Mouse (Mus musculus) midbrain, embryonic 10.5 days (tissue): ENCODE measurements around the gene Etnk1. TPM values are rescaled to one million over a fixed set of nuclear protein-coding genes. Genes with fewer than 3 reads are reported as not detected.
A peak's percentile ranks its signal among the peaks of the same experiment; 100 is the strongest.
"Not testable (repeated sequence)": the region's sequence is repeated elsewhere in the genome, so short reads cannot be mapped to it uniquely, and the experiment has no call there.

Source experiments
- DNase-seq: peaks from one replicate; pipeline ENCODE4 v3.0.0-alpha.2; 2017; ENCODE audit warnings: low spot score
- H3K27ac ChIP-seq: fragments of 300-500 bp; sonication (generic); replicated peaks from 2 replicates; pipeline ENCODE4 v1.5.1; 2016; ENCODE audit warnings: mild to moderate bottlenecking
- H3K27me3 ChIP-seq: fragments of 300-500 bp; sonication (generic); 2 replicates; pipeline ENCODE4 v1.6.1; 2016; ENCODE audit warnings: low read depth, mild to moderate bottlenecking; ENCODE audit not compliant: poor library complexity, severe bottlenecking
- H3K36me3 ChIP-seq: fragments of 300-500 bp; sonication (generic); 2 replicates; pipeline ENCODE4 v1.6.1; 2016; ENCODE audit warnings: mild to moderate bottlenecking, moderate library complexity
- H3K4me1 ChIP-seq: fragments of 300-500 bp; sonication (generic); 2 replicates; pipeline ENCODE4 v1.6.1; 2016
- H3K4me3 ChIP-seq: fragments of 300-500 bp; sonication (generic); 2 replicates; pipeline ENCODE4 v1.5.1; 2016; ENCODE audit warnings: mild to moderate bottlenecking, moderate library complexity
- H3K9me3 ChIP-seq: fragments of 300-500 bp; sonication (generic); replicated peaks from 2 replicates; pipeline ENCODE4 v1.6.1; 2016; ENCODE audit warnings: mild to moderate bottlenecking
- WGBS: fragments of 180-500 bp; shearing (Covaris S2); methylation state at CpG from one replicate; pipeline ENCODE4 v1.1.7; 2016; 5-methylcytosine and 5-hydroxymethylcytosine counted together
- polyA plus RNA-seq: library from polyadenylated mRNA; unstranded; fragments of >200 nt; fragmentation: Nextera tagmentation; extraction: Ambion mirVana; gene quantifications from 2 replicates; pipeline ENCODE4 v1.2.1, GENCODE M21; 2016

Etnk1 gene
- polyA plus RNA-seq, 1 experiment from 2014 or later: 21.0 TPM

DNA sequence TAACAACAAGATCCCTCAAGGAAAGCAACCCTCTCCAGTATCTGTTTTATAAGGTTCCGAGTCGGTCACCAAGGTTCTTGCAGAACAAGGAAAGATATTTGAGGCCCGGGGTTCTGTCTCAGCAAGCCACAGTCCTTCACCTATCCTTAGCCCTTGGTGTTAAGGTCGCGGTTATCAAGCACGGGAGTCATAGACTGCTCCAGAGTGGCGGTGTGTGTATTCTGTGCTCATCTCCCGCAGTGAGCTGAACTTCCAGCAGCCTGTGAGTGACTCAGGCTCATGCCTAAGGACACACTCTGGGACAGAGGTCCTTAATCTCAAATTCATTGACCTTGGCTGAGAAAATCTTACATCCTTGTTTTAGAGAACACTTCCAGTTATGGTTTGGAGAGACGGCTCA, 26.1 kb upstream of the Etnk1 start:
- WGBS: 87% methylated on average over 9 of the region's 9 CpGs
- peaks cover 8% of the 10 kb centered on the region for H3K4me1 ChIP-seq
- no peak for DNase-seq

DNA sequence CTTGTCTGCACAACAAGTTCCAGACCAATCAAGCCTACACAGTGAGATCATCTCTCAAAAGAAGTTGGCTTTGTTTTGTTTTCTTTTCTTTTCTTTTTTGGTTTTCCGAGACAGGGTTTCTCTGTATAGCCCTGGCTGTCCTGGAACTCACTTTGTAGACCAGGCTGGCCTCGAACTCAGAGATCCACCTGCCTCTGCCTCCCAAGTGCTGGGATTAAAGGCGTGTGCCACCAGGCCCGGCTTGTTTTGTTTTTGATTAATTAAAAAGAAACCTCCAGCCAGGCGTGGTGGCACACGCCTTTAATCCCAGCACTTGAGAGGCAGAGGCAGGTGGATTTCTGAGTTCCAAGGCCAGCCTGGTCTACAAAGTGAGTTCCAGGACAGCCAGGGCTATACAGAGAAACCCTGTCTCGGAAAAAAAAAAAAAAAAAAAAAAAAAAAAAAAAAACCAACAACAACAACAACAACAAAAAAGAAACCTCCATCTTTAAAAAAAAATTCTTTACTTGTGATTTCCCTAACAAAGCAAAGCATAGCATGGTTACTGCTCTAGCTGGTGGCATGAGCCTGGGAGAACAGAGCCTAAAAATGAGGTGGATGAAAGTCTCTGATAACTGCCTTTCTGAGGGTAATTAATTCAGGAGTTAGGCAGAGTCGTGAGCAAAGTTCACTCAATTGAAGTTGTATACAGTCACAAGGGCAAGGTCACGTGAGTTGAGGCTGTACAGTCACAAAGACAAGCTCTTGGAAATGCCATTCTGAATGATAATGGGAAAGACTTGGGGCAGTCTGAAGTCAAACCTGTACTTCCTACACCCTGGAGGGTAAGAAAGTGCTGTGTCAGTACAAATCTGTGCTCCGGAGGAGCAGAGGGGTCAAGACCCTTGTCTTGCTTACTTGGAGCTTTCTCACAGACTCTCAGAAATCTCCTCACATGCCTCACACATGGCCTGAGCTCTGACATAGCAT, 25.1 kb upstream of the Etnk1 start:
- not testable (repeated sequence) for H3K36me3 ChIP-seq, H3K4me1 ChIP-seq, H3K27ac ChIP-seq, H3K27me3 ChIP-seq, H3K4me3 ChIP-seq, DNase-seq, H3K9me3 ChIP-seq
- WGBS: 81% methylated on average over 10 of the region's 10 CpGs

More for the DNA sequence above, 26.1 kb upstream of the Etnk1 start:
- Histone ChIP-seq H3K27me3 (peaks cover 4% of the 10 kb centered on the region; the same call in 1 of the 2 replicates), H3K36me3 (no peaks in the 10 kb centered on the region), H3K9me3 (no peaks in the 10 kb centered on the region), H3K4me3 (no peak overlapping the region), H3K27ac (no peak overlapping the region)

GRCm38 (mm10) chr6:143142861-143143260, 24.2 kb upstream of the Etnk1 start:
- DNase-seq: no peak
- 97% methylated on average over 4 of the region's 4 CpGs for WGBS
- Histone ChIP-seq H3K36me3 (no peaks in the 10 kb centered on the region), H3K27ac (no peak overlapping the region), H3K4me3 (no peak overlapping the region), H3K4me1 (peaks cover 8% of the 10 kb centered on the region), H3K27me3 (peaks cover 4% of the 10 kb centered on the region; the same call in 1 of the 2 replicates), H3K9me3 (no peaks in the 10 kb centered on the region)

DNA sequence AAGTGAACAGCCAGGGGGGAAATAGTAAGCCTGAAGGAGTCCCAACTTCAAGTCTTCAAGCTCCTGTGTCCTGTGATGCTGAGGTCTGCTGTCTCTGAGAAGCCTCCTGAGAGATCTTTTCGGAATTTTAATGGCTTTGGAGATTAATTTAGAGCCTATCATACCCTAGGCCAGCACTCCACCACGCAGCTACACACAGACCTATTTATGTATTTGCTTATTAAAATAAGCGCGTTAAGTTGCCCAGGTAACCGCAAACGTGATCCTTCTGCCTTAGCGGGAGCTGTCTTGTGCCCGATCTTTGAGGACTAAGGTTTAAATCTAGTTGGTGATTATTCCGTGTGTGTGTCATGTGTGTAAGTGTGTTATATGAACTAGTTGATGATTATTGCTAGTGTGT, 23.7 kb upstream of the Etnk1 start:
- no peak for DNase-seq
- no peak overlapping the region for H3K27ac ChIP-seq
- peaks cover 4% of the 10 kb centered on the region; the same call in 1 of the 2 replicates for H3K27me3 ChIP-seq
- 0 out of 2 replicates have a peak overlapping the region, but pooled peaks have one; percentile 53 for H3K4me3 ChIP-seq
- no peaks in the 10 kb centered on the region for H3K9me3 ChIP-seq
- peaks cover 8% of the 10 kb centered on the region for H3K4me1 ChIP-seq
- no peaks in the 10 kb centered on the region for H3K36me3 ChIP-seq
- 82% methylated on average over 9 of the region's 9 CpGs for WGBS

DNA sequence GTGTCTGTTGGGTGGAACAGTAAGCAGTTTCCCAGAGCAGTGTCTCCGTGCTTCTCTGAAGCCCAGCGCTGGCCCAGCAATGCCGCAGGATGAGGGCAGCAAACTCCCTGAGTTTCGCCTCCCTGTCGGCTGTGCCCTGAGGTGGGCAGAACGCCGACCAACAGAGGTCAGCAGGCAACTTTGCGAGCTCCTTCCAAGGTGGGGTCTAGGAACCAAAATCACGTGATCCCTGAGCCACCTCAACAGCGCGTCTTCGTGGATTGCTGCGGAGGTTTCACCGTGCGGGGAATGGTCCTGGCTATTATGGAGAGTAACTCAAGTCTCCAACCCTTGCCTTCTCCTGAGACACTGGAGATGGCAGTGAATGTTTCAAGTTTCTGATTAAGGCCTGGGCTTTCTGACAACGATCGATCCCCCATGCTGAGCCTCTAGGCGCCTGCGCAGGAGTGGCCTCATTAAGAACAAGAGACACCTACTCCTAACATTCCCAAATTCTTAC, 23.2 kb upstream of the Etnk1 start:
- Histone ChIP-seq H3K4me1 (peaks cover 8% of the 10 kb centered on the region), H3K27ac (peak overlapping the region; percentile 63), H3K27me3 (peaks cover 4% of the 10 kb centered on the region; the same call in 1 of the 2 replicates), H3K36me3 (no peaks in the 10 kb centered on the region), H3K4me3 (peak overlapping the region; percentile 53), H3K9me3 (no peaks in the 10 kb centered on the region)
- 25% methylated on average over 19 of the region's 19 CpGs for WGBS
- DNase-seq: peak; percentile 28

- Histone ChIP-seq H3K27ac (no peak overlapping the region), H3K36me3 (no peaks in the 10 kb centered on the region), H3K4me1 (peaks cover 8% of the 10 kb centered on the region), H3K27me3 (peaks cover 4% of the 10 kb centered on the region; the same call in 1 of the 2 replicates), H3K9me3 (no peaks in the 10 kb centered on the region), H3K4me3 (no peak overlapping the region)
- 88% methylated on average over 2 of the region's 2 CpGs for WGBS
- no peak for DNase-seq
Measured at GRCm38 (mm10) chr6:143144556-143144955, 22.5 kb upstream of the Etnk1 start.

GRCm38 (mm10) chr6:143145051-143145450, 22.0 kb upstream of the Etnk1 start:
- WGBS: 75% methylated on average over 7 of the region's 7 CpGs
- H3K36me3 ChIP-seq: no peaks in the 10 kb centered on the region
- peaks cover 8% of the 10 kb centered on the region for H3K4me1 ChIP-seq
- peaks cover 4% of the 10 kb centered on the region; the same call in 1 of the 2 replicates for H3K27me3 ChIP-seq
- H3K4me3 ChIP-seq: no peak overlapping the region
- H3K9me3 ChIP-seq: no peaks in the 10 kb centered on the region
- DNase-seq: no peak
- no peak overlapping the region for H3K27ac ChIP-seq

DNA sequence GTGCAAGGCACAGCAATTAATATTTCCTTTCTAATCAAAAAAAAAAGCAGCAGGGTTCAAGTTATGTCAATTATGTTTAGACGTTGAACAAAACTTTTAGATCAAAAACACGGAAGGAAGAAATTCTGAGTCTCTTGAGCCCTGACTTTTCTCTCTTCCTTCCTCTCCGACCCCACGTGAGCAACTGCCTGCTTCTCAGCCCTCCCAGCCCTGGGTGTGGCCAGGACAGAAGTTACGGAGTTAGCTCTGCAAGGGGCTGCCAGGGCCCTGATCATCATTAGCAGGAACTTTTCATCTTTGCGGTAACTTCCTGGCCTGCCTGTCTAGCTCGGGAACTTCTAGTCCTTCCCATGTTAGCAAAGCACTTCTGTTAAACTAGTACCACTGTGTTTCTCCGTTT, 20.3 kb upstream of the Etnk1 start:
- H3K9me3 ChIP-seq: no peaks in the 10 kb centered on the region
- 68% methylated on average over 8 of the region's 8 CpGs for WGBS
- H3K27ac ChIP-seq: no peak overlapping the region
- H3K27me3 ChIP-seq: peaks cover 4% of the 10 kb centered on the region; the same call in 1 of the 2 replicates
- DNase-seq: no peak
- no peaks in the 10 kb centered on the region for H3K36me3 ChIP-seq
- H3K4me1 ChIP-seq: peaks cover 8% of the 10 kb centered on the region
- no peak overlapping the region for H3K4me3 ChIP-seq

DNA sequence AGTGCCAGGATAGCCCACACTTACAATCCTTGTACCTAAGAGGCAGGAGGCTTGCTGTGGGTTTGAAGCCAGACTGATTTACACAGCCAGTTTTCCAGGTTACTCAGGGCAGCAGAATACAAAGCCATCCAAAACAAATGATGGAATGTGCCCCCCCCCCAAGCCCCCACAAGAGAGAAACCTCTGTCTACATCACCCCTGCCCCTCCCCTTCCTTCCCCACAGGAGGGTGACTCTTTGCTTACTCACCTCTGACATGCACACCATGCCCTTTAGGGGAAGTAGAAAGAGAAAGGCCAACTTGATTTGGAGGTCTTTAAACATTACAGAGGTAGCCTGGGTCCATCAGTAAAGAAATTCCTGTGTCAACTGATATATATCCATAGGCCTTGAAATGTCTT, 18.2 kb upstream of the Etnk1 start:
- DNase-seq: no peak

DNA sequence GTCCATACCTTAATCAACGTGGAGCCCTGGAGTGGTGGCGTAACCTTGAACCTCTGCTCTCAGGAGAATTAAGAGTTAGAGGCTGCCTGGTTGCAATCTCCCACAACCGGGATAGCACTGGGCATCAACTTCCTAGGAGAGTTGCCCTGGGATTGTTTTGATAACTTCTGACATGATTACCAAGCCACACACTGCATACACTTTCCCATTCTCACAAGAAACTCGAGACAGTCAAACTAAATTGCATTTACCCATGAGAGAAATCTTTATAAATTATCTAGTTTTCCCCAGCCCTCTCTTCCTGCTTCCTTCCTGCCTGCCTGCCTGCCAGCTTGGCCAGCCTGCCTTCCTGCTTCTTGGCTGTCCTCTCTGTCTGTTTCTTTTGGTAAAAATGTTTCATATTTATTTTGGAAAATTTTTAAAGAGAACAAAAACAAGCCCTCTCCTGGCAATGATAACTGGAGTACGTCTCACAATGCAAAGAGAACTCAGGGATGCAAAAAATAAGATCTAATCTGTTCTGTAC, 17.2 kb upstream of the Etnk1 start:
- Histone ChIP-seq H3K27ac (no peak overlapping the region), H3K27me3 (no peaks in the 10 kb centered on the region; the same call in 1 of the 2 replicates), H3K4me1 (peaks cover 7% of the 10 kb centered on the region), H3K9me3 (no peaks in the 10 kb centered on the region), H3K36me3 (no peaks in the 10 kb centered on the region), H3K4me3 (no peak overlapping the region)
- no peak for DNase-seq
- 72% methylated on average over 5 of the region's 5 CpGs for WGBS

More for the DNA sequence above, 18.2 kb upstream of the Etnk1 start:
- no peak overlapping the region for H3K27ac ChIP-seq
- no peaks in the 10 kb centered on the region for H3K9me3 ChIP-seq
- no peak overlapping the region for H3K4me3 ChIP-seq
- no peaks in the 10 kb centered on the region; the same call in 1 of the 2 replicates for H3K27me3 ChIP-seq
- peaks cover 11% of the 10 kb centered on the region for H3K4me1 ChIP-seq
- H3K36me3 ChIP-seq: no peaks in the 10 kb centered on the region

DNA sequence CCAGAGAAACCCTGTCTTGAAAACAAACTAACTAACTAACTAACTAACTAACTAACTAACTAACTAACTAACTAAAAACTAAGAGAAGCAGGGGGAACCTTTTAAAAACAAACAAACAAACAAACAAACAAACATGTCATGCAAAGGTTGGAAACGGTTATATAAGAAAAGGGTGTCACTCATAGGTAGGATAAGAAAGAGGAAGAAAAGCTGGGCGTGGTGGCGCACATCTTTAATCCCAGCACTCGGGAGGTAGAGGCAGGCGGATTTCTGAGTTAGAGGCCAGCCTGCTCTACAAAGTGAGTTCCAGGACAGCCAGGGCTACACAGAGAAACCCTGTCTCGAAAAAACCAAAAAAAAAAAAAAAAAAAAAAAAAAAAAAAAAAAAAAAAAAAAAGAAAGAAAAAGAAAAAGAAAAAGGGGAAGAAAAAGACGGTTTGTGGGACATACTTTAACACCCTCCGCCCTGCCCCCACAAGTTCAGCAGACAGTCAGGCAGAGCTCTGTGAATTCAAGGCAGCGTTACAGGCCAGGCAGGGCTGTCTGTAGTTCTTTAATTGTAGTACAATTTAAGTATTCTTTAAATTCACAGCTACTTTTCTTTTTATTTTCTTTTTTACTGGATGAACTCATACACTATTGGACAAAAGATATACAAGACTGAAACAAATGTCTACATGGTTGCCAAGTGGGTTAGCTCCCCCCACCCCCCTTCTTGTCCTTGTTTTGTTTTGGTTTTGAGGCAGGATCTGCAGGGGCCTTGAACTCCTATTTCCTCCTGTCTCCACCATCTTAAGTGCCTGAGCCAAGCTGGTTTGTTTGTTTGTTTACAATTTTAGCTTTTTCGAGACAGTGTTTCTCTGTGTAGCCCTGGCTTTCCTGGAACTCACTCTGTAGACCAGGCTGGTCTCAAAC, 15.7 kb upstream of the Etnk1 start:
- H3K4me3 ChIP-seq, H3K27me3 ChIP-seq, H3K27ac ChIP-seq, H3K9me3 ChIP-seq, H3K4me1 ChIP-seq, H3K36me3 ChIP-seq, DNase-seq: not testable (repeated sequence)
- WGBS: 85% methylated on average over 10 of the region's 10 CpGs

DNA sequence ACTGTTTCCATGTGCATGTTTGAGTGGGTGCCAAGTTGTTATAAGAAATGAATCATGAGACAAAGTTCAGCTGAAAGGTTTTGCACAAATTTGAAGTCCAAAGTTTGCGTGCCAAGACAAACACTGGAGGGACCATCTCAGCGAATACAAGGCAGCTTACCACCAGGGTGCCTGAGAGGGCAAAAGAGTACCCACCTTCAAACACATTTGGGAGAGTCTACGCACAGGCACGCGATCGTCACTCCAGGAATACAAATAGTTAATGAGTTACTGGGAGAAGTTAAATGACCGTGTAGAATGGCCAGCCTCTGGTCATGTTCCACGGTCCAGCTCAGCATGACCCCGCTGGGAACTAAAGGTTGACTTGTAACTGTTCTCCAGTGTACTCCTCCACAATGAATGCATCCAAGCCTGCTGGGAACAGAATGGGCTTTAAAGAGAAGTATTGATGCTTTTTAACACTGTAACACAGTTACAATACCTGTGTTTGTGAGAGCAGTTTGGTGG, 14.6 kb upstream of the Etnk1 start:
- Histone ChIP-seq H3K36me3 (no peaks in the 10 kb centered on the region), H3K27ac (no peak overlapping the region), H3K9me3 (no peaks in the 10 kb centered on the region), H3K4me1 (peaks cover 7% of the 10 kb centered on the region), H3K27me3 (no peaks in the 10 kb centered on the region), H3K4me3 (no peak overlapping the region)
- WGBS: 45% methylated on average over 9 of the region's 9 CpGs
- DNase-seq: peak; percentile 25
